Mouse (Mus musculus) olfactory bulb, adult 2 months (tissue): ENCODE results near the gene Usp18. TPM values are rescaled to one million over a fixed set of nuclear protein-coding genes. Genes with fewer than 3 reads are reported as not detected.

Source experiments
- H3K27ac ChIP-seq: fragments of 200-500 bp; 2 replicates; pipeline ENCODE4 v1.5.1; 2012; ENCODE audit warnings: low read depth, low read length; ENCODE audit not compliant: insufficient read depth
- H3K4me1 ChIP-seq: fragments of 200-500 bp; 2 replicates; pipeline ENCODE4 v1.6.1; 2012; ENCODE audit warnings: low read length; ENCODE audit not compliant: control insufficient read depth, insufficient read depth
- H3K4me3 ChIP-seq: fragments of 200-500 bp; 2 replicates; pipeline ENCODE4 v1.5.1; 2012; ENCODE audit warnings: mild to moderate bottlenecking, low read depth, low read length, moderate library complexity; ENCODE audit not compliant: insufficient read depth
- CTCF ChIP-seq: fragments of 200-500 bp; IDR thresholded peaks from 2 replicates; pipeline ENCODE4 v1.5.1; 2012; ENCODE audit warnings: low read depth, mild to moderate bottlenecking, low read length, moderate library complexity; ENCODE audit not compliant: insufficient read depth
- POLR2A ChIP-seq: fragments of 200-500 bp; IDR thresholded peaks from 2 replicates; pipeline ENCODE4 v1.6.1; 2012; ENCODE audit warnings: mild to moderate bottlenecking, low read depth, low read length, moderate library complexity; ENCODE audit not compliant: insufficient read depth
- WGBS: fragments of 180-500 bp; shearing (Covaris S2); methylation state at CpG from one replicate; pipeline ENCODE4 v1.1.7; 2018; 5-methylcytosine and 5-hydroxymethylcytosine counted together
- polyA plus RNA-seq: library from polyadenylated mRNA; stranded (reverse); fragments of >200 nt; gene quantifications from 2 replicates; pipeline ENCODE4 v1.2.4, GENCODE M21; 2012; ENCODE audit warnings: low replicate concordance; ENCODE audit not compliant: missing spikeins, insufficient read depth, insufficient read length

The Usp18 gene
- polyA plus RNA-seq, 1 experiment = not detected

DNA sequence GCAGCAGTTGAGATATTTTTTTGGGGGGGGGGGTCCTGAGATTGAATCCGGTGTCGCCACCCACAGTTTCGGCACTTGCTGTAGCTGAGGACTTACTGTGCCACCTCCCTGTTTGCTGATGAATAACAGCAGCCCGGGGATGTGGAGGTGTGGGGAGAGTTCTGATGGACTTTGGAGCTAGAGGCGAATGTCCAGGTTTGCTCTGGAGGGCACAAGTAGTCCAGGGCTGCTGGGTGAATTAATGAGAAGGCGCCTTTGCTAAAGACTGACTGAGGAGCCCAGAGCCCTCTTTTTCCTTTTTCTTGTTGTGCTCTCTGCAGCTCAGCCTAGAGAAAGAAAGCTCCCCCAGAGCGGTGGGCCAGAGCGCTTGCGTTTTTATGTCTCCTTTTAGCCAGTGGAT lies 58.9 kb downstream of the Usp18 start:
- 84% methylated on average over 9 of the region's 9 CpGs for WGBS
- Histone ChIP-seq H3K4me1 (peaks cover 4% of the 10 kb centered on the region; the same call in 1 of the 2 replicates), H3K27ac (no peak overlapping the region), H3K4me3 (no peak overlapping the region)
- TF ChIP-seq CTCF (no peak), POLR2A (no peak)

DNA sequence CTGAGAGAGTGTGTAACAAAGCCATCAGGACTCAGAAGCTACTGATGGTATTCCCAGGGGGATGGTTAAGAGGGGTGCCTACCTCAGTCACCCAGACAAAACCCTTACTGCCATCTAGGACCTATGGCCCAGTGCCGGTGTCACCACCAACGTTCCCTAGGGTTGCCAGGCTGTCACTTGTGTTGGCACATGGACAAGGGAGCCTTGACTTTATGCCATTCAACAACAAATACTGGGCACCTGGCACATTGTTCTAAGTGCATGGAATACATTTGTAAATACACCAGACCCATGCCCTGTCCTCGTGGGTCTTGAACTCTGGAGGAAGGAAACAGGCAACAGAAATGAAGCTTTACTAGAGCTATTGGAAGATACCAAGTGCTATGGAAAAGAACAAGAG lies 59.9 kb downstream of the Usp18 start:
- TF ChIP-seq POLR2A (no peak), CTCF (no peak)
- WGBS = 84% methylated on average over 3 of the region's 3 CpGs
- Histone ChIP-seq H3K4me3 (no peak overlapping the region), H3K4me1 (0 out of 2 replicates have a peak, but pooled peaks cover 2% of the 10 kb centered on the region), H3K27ac (no peak overlapping the region)

- H3K27ac ChIP-seq = no peak overlapping the region
- TF ChIP-seq CTCF (no peak), POLR2A (no peak)
- no peaks in the 10 kb centered on the region for H3K4me1 ChIP-seq
- no peak overlapping the region for H3K4me3 ChIP-seq
- WGBS = 93% methylated on average over 6 of the region's 6 CpGs
Observed at GRCm38 (mm10) chr6:121310984-121311383, 65.3 kb downstream of the Usp18 start.

GRCm38 (mm10) chr6:121319099-121319498 lies 73.4 kb downstream of the Usp18 start:
- H3K4me3 ChIP-seq = no peak overlapping the region
- WGBS = 50% methylated on average over 6 of the region's 6 CpGs
- H3K27ac ChIP-seq = no peak overlapping the region
- peaks cover 2% of the 10 kb centered on the region; the same call in 1 of the 2 replicates for H3K4me1 ChIP-seq
- no peak for TF ChIP-seq CTCF
- TF ChIP-seq POLR2A = no peak

Other genes with a start within 250 kb of the Usp18 start
- 277 TPM in 1 of 2 replicates, not detected in the other for gene Mical3, start 114.9 kb upstream of the Usp18 start, polyA plus RNA-seq
- not detected in 2 replicates for gene Pex26, start 62.2 kb upstream of the Usp18 start, polyA plus RNA-seq
- not detected in 2 replicates for gene Tuba8, start 35.2 kb upstream of the Usp18 start, polyA plus RNA-seq
- gene Slc6a13, start 54.3 kb downstream of the Usp18 start, polyA plus RNA-seq = not detected in 2 replicates
- not detected in 2 replicates for gene Slc6a12, start 97.2 kb downstream of the Usp18 start, polyA plus RNA-seq
- gene Iqsec3, start 227.8 kb downstream of the Usp18 start, polyA plus RNA-seq = not detected in 2 replicates